Mouse (Mus musculus) liver, embryonic 13.5 days (tissue): ENCODE data around the gene Mmachc. TPM values are rescaled to one million over a fixed set of nuclear protein-coding genes. Genes with fewer than 3 reads are reported as not detected.

Source experiments
- ATAC-seq: fragments of 200-750 bp; cut with Nextera tagmentation; 2 replicates; pipeline ENCODE4 v1.8.0; 2017; ENCODE audit warnings: low read depth, mild to moderate bottlenecking, moderate number of reproducible peaks, moderate library complexity
- DNase-seq: peaks from one replicate; pipeline ENCODE4 v3.0.0; 2022
- H3K27ac ChIP-seq: fragments of 300-500 bp; sonication (generic); 2 replicates; pipeline ENCODE4 v1.5.1; 2015; ENCODE audit warnings: moderate library complexity, mild to moderate bottlenecking, inconsistent platforms
- H3K27me3 ChIP-seq: fragments of 300-500 bp; sonication (generic); 2 replicates; pipeline ENCODE4 v1.6.1; 2015; ENCODE audit warnings: mild to moderate bottlenecking, inconsistent platforms
- H3K36me3 ChIP-seq: fragments of 300-500 bp; sonication (generic); 2 replicates; pipeline ENCODE4 v1.6.1; 2015; ENCODE audit warnings: mild to moderate bottlenecking, inconsistent platforms
- H3K4me1 ChIP-seq: fragments of 300-500 bp; sonication (generic); replicated peaks from 2 replicates; pipeline ENCODE4 v1.6.1; 2015; ENCODE audit warnings: inconsistent platforms
- H3K4me2 ChIP-seq: fragments of 300-500 bp; sonication (generic); 2 replicates; pipeline ENCODE4 v1.6.1; 2015; ENCODE audit warnings: inconsistent platforms, mild to moderate bottlenecking, moderate library complexity
- H3K4me3 ChIP-seq: fragments of 300-500 bp; sonication (generic); replicated peaks from 2 replicates; pipeline ENCODE4 v1.5.1; 2015; ENCODE audit warnings: mild to moderate bottlenecking, inconsistent platforms
- H3K9ac ChIP-seq: fragments of 300-500 bp; sonication (generic); 2 replicates; pipeline ENCODE4 v1.6.1; 2015; ENCODE audit warnings: mild to moderate bottlenecking, inconsistent platforms
- H3K9me3 ChIP-seq: fragments of 300-500 bp; sonication (generic); replicated peaks from 2 replicates; pipeline ENCODE4 v1.6.1; 2016; ENCODE audit warnings: inconsistent platforms
- WGBS: fragments of 180-500 bp; shearing (Covaris S2); methylation state at CpG from one replicate; pipeline ENCODE4 v1.1.7; 2015; ENCODE audit not compliant: insufficient replicate concordance; 5-methylcytosine and 5-hydroxymethylcytosine counted together
- polyA plus RNA-seq: library from polyadenylated mRNA; unstranded; fragments of >200 nt; fragmentation: Nextera tagmentation; extraction: Ambion mirVana; gene quantifications from 2 replicates; pipeline ENCODE4 v1.2.1, GENCODE M21; 2015

Mmachc gene
- polyA plus RNA-seq: 13.6 and 17.1 TPM in 2 replicates

DNA sequence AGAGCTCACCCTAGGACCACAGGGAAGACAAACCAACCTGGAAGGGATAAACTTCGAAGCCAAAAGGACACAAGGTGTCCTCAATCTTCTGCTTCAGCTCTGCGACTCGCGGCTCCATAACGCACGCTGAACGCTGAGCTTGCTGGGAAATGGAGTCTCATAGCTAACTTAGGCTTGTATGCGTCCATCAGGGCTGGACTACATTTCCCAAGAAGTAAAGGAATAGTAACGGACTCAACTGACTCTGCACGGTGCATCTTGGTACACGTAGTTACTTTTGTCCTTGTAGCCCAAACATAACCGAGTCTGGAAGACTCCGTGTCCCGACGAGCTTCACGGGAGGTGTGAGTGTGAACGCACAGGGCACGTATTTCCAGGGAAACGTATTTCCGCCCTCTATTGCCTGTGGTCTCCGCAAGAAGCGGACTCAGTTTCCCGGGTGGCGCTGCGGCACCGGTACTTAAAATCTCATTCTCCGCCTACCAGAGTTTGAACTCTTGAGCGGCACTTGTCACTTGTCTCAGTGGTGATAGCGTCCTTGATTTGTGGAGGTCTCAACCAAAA is at the start of gene Mmachc, which contains the start of gene Ccdc163:
Mmachc (minus strand) TSS at position 206 of the 564 bp plus-strand sequence.
Ccdc163 (plus strand) TSS at position 309 of the 564 bp plus-strand sequence.
- Histone ChIP-seq H3K4me3 (peak within 1 kb of the TSS; percentile 75), H3K36me3 (peaks cover 8% of the 10 kb centered on the region), H3K4me2 (peak within 1 kb of the TSS; percentile 90), H3K9ac (peak within 1 kb of the TSS; percentile 78), H3K27me3 (no peaks in the 10 kb centered on the region), H3K27ac (peak within 1 kb of the TSS; percentile 63), H3K4me1 (peaks cover 24% of the 10 kb centered on the region), H3K9me3 (no peaks in the 10 kb centered on the region)
- DNase-seq: peak; percentile 85
- ATAC-seq: peak; percentile 97
- under 1% methylated on average over 29 of the region's 29 CpGs for WGBS

DNA sequence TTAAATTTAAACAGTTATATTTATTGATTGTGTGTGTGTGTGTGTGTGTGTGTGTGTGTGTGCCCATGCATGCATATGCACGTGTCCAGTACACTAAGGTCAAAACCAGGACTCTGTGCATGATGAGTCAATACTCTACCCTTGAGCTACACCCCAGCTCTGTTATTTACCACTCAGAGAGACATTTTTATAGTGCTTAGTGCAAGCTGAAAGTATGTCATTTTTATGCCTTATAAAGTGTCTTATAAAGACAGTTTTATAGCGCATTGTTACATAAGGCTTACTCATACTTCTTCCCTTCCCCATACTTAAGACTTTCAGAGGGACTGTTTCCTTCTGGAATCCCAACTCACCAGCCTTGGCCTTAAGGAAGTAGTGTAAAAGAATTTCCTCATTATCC is 41.5 kb upstream of the Mmachc start:
- H3K4me1 ChIP-seq: no peaks in the 10 kb centered on the region; the same call in 1 of the 2 replicates
- no peaks in the 10 kb centered on the region for H3K27me3 ChIP-seq
- H3K36me3 ChIP-seq: no peaks in the 10 kb centered on the region
- no peak overlapping the region for H3K9ac ChIP-seq
- no peak for ATAC-seq
- DNase-seq: no peak
- H3K27ac ChIP-seq: no peak overlapping the region
- WGBS: 66% methylated on average over 2 of the region's 2 CpGs
- no peak overlapping the region for H3K4me2 ChIP-seq
- no peak overlapping the region for H3K4me3 ChIP-seq
- H3K9me3 ChIP-seq: no peaks in the 10 kb centered on the region

DNA sequence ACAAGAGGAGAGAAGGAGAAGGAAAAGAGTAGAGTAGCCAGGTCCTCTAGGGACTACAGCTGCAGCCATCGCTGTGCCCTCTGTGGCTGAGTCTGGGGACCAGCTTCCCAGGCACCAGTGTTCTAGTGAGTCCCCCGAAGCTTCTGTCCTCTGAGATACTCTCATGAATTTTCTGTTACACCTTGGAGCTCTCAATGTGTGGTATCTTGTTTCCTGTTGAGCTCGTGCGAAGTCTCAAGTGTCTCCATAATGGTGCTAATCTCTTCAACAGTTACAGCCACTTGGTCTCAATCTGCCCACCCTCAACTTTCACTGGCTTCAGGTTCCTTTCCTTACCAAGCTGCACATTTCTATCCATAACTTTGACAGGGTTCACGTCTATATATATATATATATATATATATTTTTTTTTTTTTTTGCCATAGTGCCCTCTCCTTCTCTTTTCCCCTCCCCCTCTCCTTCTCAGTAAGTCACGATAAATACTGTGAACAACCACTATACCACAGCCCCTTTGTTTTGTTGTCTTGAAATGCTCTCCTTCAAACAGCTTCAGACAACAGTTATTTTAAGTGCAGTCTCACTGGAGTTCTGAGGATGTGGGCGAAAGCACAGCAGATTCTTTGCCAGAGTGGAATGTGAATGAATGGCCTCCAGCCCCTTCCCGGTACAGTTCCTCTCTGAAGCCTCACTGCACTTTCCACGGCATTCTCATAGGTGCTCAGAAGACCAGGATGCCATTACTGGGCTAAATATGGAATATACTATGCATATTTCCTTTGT is 31.0 kb upstream of the Mmachc start:
- DNase-seq (no peak), ATAC-seq (no peak)
- no peak overlapping the region for H3K9ac ChIP-seq
- H3K9me3 ChIP-seq: no peaks in the 10 kb centered on the region
- no peak overlapping the region for H3K4me3 ChIP-seq
- no peaks in the 10 kb centered on the region for H3K36me3 ChIP-seq
- WGBS: 35% methylated on average over 9 of the region's 9 CpGs
- no peaks in the 10 kb centered on the region for H3K27me3 ChIP-seq
- no peak overlapping the region for H3K4me2 ChIP-seq
- no peaks in the 10 kb centered on the region for H3K4me1 ChIP-seq
- no peak overlapping the region for H3K27ac ChIP-seq

DNA sequence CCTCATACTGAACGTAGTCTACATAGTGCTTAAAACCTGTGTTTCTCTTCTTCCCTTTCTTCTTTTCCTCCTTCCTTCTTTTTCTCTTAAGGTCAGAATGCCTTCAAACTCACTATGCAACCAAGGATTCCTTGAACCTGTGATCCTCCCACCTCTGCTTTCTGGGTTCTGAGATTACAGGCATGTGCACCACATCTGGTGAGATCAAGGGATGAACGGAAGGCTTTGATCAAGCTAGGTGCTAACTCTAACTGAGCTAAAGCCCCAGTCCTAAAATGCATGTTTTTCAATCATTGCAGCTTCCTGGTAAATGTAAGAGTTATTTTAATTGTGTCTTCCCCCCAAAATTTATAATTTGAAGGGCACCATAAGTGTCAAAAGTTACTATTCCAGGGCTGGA is 26.8 kb upstream of the Mmachc start:
- no peak for ATAC-seq
- H3K4me2 ChIP-seq: no peak overlapping the region
- H3K9me3 ChIP-seq: no peaks in the 10 kb centered on the region
- no peak for DNase-seq
- no peak overlapping the region for H3K27ac ChIP-seq
- no peak overlapping the region for H3K4me3 ChIP-seq
- H3K27me3 ChIP-seq: no peaks in the 10 kb centered on the region
- H3K4me1 ChIP-seq: no peaks in the 10 kb centered on the region
- no peaks in the 10 kb centered on the region for H3K36me3 ChIP-seq
- 56% methylated on average over 2 of the region's 2 CpGs for WGBS
- no peak overlapping the region for H3K9ac ChIP-seq

DNA sequence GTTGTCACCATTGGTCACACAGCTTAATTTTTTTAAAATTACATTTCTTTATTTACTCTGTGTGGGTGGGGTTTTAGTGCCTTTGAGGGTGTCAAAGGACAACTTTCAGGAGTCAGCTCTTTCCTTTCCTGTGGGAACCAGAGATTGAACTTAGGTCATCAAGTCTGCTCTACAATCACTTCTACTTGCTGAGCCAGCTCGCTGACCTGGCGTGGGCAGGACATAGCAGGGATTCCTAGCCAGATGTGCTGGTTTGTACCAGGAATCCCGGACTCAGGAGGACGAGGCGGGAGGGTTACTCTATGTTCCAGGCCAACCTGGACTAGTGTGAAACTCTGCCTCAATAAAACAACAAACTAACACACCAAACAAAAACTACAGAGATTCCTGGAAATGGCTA is 24.1 kb upstream of the Mmachc start:
- no peak overlapping the region for H3K27ac ChIP-seq
- H3K9me3 ChIP-seq: no peaks in the 10 kb centered on the region
- H3K9ac ChIP-seq: no peak overlapping the region
- peaks cover 3% of the 10 kb centered on the region; the same call in 1 of the 2 replicates for H3K4me1 ChIP-seq
- DNase-seq (no peak), ATAC-seq (no peak)
- no peaks in the 10 kb centered on the region for H3K27me3 ChIP-seq
- no peak overlapping the region for H3K4me2 ChIP-seq
- no peak overlapping the region for H3K4me3 ChIP-seq
- H3K36me3 ChIP-seq: no peaks in the 10 kb centered on the region
- WGBS: 62% methylated on average over 5 of the region's 5 CpGs

DNA sequence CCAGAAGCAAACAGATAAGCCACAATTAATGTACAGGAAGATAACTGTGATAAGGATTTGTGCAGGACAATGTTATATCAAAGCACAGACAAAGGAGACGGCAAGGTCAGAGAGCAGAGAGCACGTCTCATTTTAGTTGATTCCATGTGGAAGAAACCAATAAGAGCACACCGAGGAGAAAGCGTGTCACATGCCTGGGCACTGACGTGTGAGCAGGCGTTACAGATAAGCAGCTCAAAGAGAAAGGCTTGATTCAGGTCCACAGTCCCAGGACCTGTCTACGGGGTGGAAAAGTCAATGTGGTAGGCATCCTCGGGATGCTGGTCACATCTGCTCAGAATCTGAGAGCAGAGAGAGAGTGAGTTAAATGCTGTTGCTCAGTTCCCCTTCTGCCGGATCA is 22.9 kb upstream of the Mmachc start:
- H3K36me3 ChIP-seq: no peaks in the 10 kb centered on the region
- no peaks in the 10 kb centered on the region for H3K27me3 ChIP-seq
- H3K4me2 ChIP-seq: no peak overlapping the region
- no peak overlapping the region for H3K27ac ChIP-seq
- peaks cover 3% of the 10 kb centered on the region; the same call in 1 of the 2 replicates for H3K4me1 ChIP-seq
- H3K9me3 ChIP-seq: no peaks in the 10 kb centered on the region
- ATAC-seq (no peak), DNase-seq (no peak)
- 56% methylated on average over 9 of the region's 9 CpGs for WGBS
- no peak overlapping the region for H3K9ac ChIP-seq
- H3K4me3 ChIP-seq: no peak overlapping the region

DNA sequence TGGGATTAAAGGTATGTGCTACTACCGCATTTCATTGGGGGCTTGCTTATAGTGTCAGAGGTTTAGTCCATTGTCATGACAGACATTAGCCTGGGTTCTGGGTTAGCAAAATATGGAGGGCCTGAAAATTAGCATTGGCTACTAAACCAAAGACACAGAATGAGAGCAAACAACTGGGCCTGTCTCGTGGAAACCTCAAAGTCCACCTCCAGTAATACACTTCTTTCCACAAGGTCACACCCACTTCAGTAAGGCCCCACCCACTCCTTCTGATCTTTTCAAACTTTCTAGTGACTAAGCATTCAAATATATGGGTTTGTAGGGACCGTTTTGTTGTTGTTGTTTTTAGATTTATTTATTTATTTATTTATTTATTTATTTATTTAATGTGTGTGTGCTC is 21.3 kb upstream of the Mmachc start:
- Histone ChIP-seq H3K4me1 (peaks cover 3% of the 10 kb centered on the region; the same call in 1 of the 2 replicates), H3K9me3 (no peaks in the 10 kb centered on the region), H3K27me3 (no peaks in the 10 kb centered on the region), H3K4me2 (no peak overlapping the region), H3K9ac (no peak overlapping the region), H3K36me3 (no peaks in the 10 kb centered on the region), H3K4me3 (no peak overlapping the region), H3K27ac (no peak overlapping the region)
- ATAC-seq: no peak
- DNase-seq: no peak
- WGBS: 73% methylated on average over 3 of the region's 3 CpGs

DNA sequence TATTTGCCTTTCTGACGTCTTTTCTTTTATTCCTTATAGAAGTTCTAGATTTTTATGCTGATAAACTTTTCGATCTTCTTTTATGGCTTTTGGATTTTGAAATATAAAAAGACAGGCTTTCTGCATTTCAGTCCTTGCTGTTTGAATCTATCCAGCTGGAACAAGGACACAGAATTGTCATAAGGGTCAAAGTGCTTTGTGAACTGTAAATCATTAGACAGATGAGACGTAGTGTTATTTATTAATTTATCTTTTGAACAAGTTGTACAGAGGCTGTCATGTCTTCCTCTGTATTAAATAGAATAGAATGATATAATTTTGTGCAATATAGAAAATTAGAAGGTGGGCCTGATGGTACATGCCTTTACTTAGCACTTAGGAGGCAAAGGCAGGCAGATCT is 19.2 kb upstream of the Mmachc start:
- H3K4me2 ChIP-seq: no peak overlapping the region
- no peak overlapping the region for H3K4me3 ChIP-seq
- H3K27ac ChIP-seq: no peak overlapping the region
- DNase-seq: no peak
- 0 out of 2 replicates have a peak, but pooled peaks cover under 1% of the 10 kb centered on the region for H3K27me3 ChIP-seq
- H3K9me3 ChIP-seq: no peaks in the 10 kb centered on the region
- no peak overlapping the region for H3K9ac ChIP-seq
- no peak for ATAC-seq
- peaks cover 4% of the 10 kb centered on the region for H3K4me1 ChIP-seq
- H3K36me3 ChIP-seq: no peaks in the 10 kb centered on the region
- WGBS: 61% methylated on average over 3 of the region's 3 CpGs

DNA sequence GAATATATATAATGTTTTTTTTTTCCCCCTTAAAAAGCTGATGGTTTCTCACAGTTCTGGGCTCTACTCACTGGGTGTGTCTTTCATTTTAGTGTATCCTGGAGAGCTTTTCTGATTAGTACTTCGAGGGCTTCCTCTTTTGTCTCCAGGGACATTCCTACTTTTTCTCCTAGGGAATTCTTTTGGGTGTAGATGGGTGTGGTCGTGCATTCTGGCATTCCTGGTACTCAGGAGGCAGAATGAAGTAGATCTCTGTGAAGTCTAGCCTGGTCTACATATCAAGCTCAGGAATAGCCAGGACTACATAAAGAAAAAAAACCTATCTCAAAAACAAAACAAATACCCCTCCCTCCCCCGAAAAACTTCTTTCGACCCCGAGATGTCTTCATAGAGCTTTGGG is 17.2 kb upstream of the Mmachc start:
- Histone ChIP-seq H3K9me3 (no peaks in the 10 kb centered on the region), H3K4me1 (peaks cover 18% of the 10 kb centered on the region), H3K36me3 (no peaks in the 10 kb centered on the region), H3K9ac (no peak overlapping the region), H3K4me3 (no peak overlapping the region), H3K27ac (no peak overlapping the region), H3K4me2 (no peak overlapping the region), H3K27me3 (0 out of 2 replicates have a peak, but pooled peaks cover 4% of the 10 kb centered on the region)
- WGBS: 66% methylated on average over 5 of the region's 5 CpGs
- ATAC-seq (no peak), DNase-seq (no peak)

DNA sequence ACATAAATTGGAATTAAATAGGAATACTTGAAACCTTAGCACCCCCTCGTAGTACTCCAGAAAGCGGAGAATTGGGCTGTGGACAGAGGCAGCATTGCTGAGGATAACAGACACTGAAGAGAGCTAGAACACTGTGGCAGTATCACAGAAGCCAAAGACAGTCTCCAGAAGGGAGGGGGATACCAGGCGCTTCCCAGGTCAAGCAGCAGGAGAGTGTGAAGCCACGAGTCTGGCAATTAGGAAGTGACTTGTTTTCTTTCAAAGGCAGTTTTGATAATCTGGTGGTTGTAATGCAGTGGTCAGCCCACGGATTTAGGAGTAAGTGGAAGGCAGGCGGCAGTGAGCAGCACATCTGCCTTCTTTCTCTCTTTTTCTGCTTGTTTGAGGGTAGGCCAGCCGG is 14.0 kb upstream of the Mmachc start:
- 48% methylated on average over 7 of the region's 7 CpGs for WGBS
- Histone ChIP-seq H3K4me2 (peak overlapping the region; percentile 98), H3K4me3 (no peak overlapping the region; the same call in 1 of the 2 replicates), H3K27me3 (0 out of 2 replicates have a peak, but pooled peaks cover 4% of the 10 kb centered on the region), H3K27ac (no peak overlapping the region), H3K9ac (no peak overlapping the region), H3K9me3 (no peaks in the 10 kb centered on the region), H3K36me3 (no peaks in the 10 kb centered on the region), H3K4me1 (peaks cover 22% of the 10 kb centered on the region)
- no peak for ATAC-seq
- no peak for DNase-seq

DNA sequence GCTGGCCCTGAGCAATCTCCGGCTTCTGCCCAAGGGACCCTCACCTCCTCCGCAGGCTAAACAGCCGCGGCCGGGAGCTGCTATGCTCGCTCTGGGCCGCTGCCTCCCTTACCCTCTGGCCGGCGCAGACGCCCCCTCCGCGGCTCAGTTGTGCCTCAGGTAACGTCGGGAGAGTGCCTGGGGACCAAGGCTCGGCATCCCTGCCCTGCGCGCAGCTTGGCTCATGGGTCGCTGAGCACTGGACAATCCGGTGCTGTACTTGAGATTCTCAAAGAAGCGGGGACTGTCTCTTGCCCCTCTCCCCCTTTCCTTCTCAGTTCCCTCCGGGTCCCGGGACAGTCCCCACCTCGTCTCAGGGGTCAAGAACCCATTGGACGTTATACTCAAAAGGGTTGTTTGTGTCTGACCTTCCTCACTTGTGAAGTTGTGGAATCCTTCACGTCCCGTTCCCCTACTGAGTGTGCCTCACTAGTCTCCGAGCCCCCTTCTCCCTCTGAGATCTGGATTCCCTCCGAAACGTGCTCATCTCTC is 13.0 kb upstream of the Mmachc start:
- ATAC-seq (peak; percentile 53; the same call in 1 of the 2 replicates), DNase-seq (no peak)
- Histone ChIP-seq H3K9me3 (no peaks in the 10 kb centered on the region), H3K4me3 (peak overlapping the region; percentile 84), H3K4me1 (peaks cover 22% of the 10 kb centered on the region), H3K4me2 (peak overlapping the region; percentile 98), H3K27me3 (0 out of 2 replicates have a peak, but pooled peaks cover 4% of the 10 kb centered on the region), H3K36me3 (peaks cover 3% of the 10 kb centered on the region; the same call in 1 of the 2 replicates), H3K9ac (peak overlapping the region; percentile 87), H3K27ac (peak overlapping the region; percentile 74)
- 1% methylated on average over 29 of the region's 29 CpGs for WGBS
